Mouse (Mus musculus): Measurements from ENCODE around the gene Exoc5.

- TF ChIP-seq CTCF (IDR thresholded peaks at IDR 0.05; ENCODE audit: low read depth): peak; percentile 37
- TF ChIP-seq EP300 (IDR thresholded peaks at IDR 0.05; ENCODE audit: low read depth): no peak
Measured at GRCm38 (mm10) chr14:48990471-48991143, 75.8 kb downstream of the Exoc5 start.
